Mouse (Mus musculus) midbrain, embryonic 13.5 days (tissue): ENCODE data around the gene Hist2h2ab. TPM values are rescaled to one million over a fixed set of nuclear protein-coding genes. Genes with fewer than 3 reads are reported as not detected.
"Not testable (repeated sequence)": the region's sequence is repeated elsewhere in the genome, so short reads cannot be mapped to it uniquely, and the experiment has no call there.

ENCODE experiments used
- ATAC-seq: fragments of 200-750 bp; cut with Nextera tagmentation; 2 replicates; pipeline ENCODE4 v1.8.0; 2017; ENCODE audit warnings: mild to moderate bottlenecking, moderate TSS enrichment, moderate library complexity
- H3K27ac ChIP-seq: fragments of 300-500 bp; sonication (generic); 2 replicates; pipeline ENCODE4 v1.5.1; 2015; ENCODE audit warnings: inconsistent platforms, mild to moderate bottlenecking, moderate library complexity
- H3K27me3 ChIP-seq: fragments of 300-500 bp; sonication (generic); 2 replicates; pipeline ENCODE4 v1.6.1; 2015; ENCODE audit warnings: mild to moderate bottlenecking, inconsistent platforms
- H3K36me3 ChIP-seq: fragments of 300-500 bp; sonication (generic); 2 replicates; pipeline ENCODE4 v1.6.1; 2015; ENCODE audit warnings: mild to moderate bottlenecking, inconsistent platforms
- H3K4me1 ChIP-seq: fragments of 300-500 bp; sonication (generic); replicated peaks from 2 replicates; pipeline ENCODE4 v1.6.1; 2015; ENCODE audit warnings: inconsistent platforms
- H3K4me2 ChIP-seq: fragments of 300-500 bp; sonication (generic); replicated peaks from 2 replicates; pipeline ENCODE4 v1.6.1; 2015; ENCODE audit warnings: moderate library complexity, mild to moderate bottlenecking, inconsistent platforms
- H3K4me3 ChIP-seq: fragments of 300-500 bp; sonication (generic); replicated peaks from 2 replicates; pipeline ENCODE4 v1.5.1; 2015; ENCODE audit warnings: mild to moderate bottlenecking, inconsistent platforms
- H3K9ac ChIP-seq: fragments of 300-500 bp; sonication (generic); replicated peaks from 2 replicates; pipeline ENCODE4 v1.6.1; 2015; ENCODE audit warnings: mild to moderate bottlenecking, inconsistent platforms
- H3K9me3 ChIP-seq: fragments of 300-500 bp; sonication (generic); 2 replicates; pipeline ENCODE4 v1.6.1; 2016; ENCODE audit warnings: mild to moderate bottlenecking, inconsistent platforms
- WGBS: fragments of 180-500 bp; shearing (Covaris S2); methylation state at CpG from one replicate; pipeline ENCODE4 v1.1.7; 2015; 5-methylcytosine and 5-hydroxymethylcytosine counted together
- microRNA-seq: library from miRNA; unstranded; fragments of <30 nt; microRNA quantifications from one replicate; pipeline ENCODE4, GENCODE M21; 2016
- polyA plus RNA-seq: library from polyadenylated mRNA; unstranded; fragments of >200 nt; fragmentation: Nextera tagmentation; extraction: Ambion mirVana; gene quantifications from 2 replicates; pipeline ENCODE4 v1.2.1, GENCODE M21; 2015

Hist2h2ab gene
- polyA plus RNA-seq, 1 experiment from 2014 or later = not detected

GRCm38 (mm10) chr3:96268051-96268775, 48.5 kb downstream of the Hist2h2ab start, which contains the start of gene Hist2h3b:
TSS of gene Hist2h3b (plus strand) at chr3:96268654.
- 24% methylated on average over 30 of the region's 30 CpGs for WGBS
- Histone ChIP-seq H3K27me3 (no peaks in the 10 kb centered on the region), H3K36me3 (no peaks in the 10 kb centered on the region), H3K4me3 (peak within 1 kb of the TSS; percentile 50), H3K4me1 (peaks cover 32% of the 10 kb centered on the region), H3K9ac (peak within 1 kb of the TSS; percentile 67), H3K4me2 (peak within 1 kb of the TSS; percentile 77), H3K9me3 (no peaks in the 10 kb centered on the region), H3K27ac (peak within 1 kb of the TSS; percentile 93)
- peak; percentile 57 for ATAC-seq

GRCm38 (mm10) chr3:96268776-96269378, 49.2 kb downstream of the Hist2h2ab start:
- peaks cover 28% of the 10 kb centered on the region for H3K4me1 ChIP-seq
- H3K36me3 ChIP-seq, H3K27me3 ChIP-seq, H3K9me3 ChIP-seq: not testable (repeated sequence)
- H3K9ac ChIP-seq = peak overlapping the region; percentile 67
- H3K4me2 ChIP-seq = peak overlapping the region; percentile 77
- peak overlapping the region; percentile 50 for H3K4me3 ChIP-seq
- peak; percentile 73 for ATAC-seq
- WGBS = 0% methylated on average over 13 of the region's 44 CpGs
- H3K27ac ChIP-seq = peak overlapping the region; percentile 93

Small RNA genes within 50 kb of the gene (microRNA-seq; reads per million reads assigned to microRNA genes)
- not detected for gene Gm44492
- gene Gm47311 = not detected
- gene Gm47313 = not detected

Other genes with a start within 250 kb of the Hist2h2ab start
- 61.2 and 77.0 TPM in 2 replicates for gene Plekho1, start 223.9 kb upstream of the Hist2h2ab start, polyA plus RNA-seq
- gene Vps45, start 161.4 kb upstream of the Hist2h2ab start, polyA plus RNA-seq = 63.7 and 67.4 TPM in 2 replicates
- 10.2 and 11.4 TPM in 2 replicates for gene Otud7b, start 115.3 kb upstream of the Hist2h2ab start, polyA plus RNA-seq
- gene Mtmr11, start 57.9 kb upstream of the Hist2h2ab start, polyA plus RNA-seq = 9.1 and 12.2 TPM in 2 replicates
- gene Sf3b4, start 47.5 kb upstream of the Hist2h2ab start, polyA plus RNA-seq = 152 and 154 TPM in 2 replicates
- gene Sv2a, start 38.7 kb upstream of the Hist2h2ab start, polyA plus RNA-seq = 68.3 and 72.0 TPM in 2 replicates
- 67.7 and 70.4 TPM in 2 replicates for gene Bola1, start 156 bp upstream of the Hist2h2ab start, polyA plus RNA-seq
- gene Hist2h2ac, start 1.0 kb downstream of the Hist2h2ab start, polyA plus RNA-seq = 4.4 and 5.4 TPM in 2 replicates
- gene Hist2h2be, start 1.3 kb downstream of the Hist2h2ab start, polyA plus RNA-seq = 5.9 and 6.5 TPM in 2 replicates
- gene Hist2h3c2, start 19.3 kb downstream of the Hist2h2ab start, polyA plus RNA-seq = 6.9 and 7.8 TPM in 2 replicates
- gene Hist2h2aa2, start 20.4 kb downstream of the Hist2h2ab start, polyA plus RNA-seq = 75.5 and 102 TPM in 2 replicates
- 23.2 and 42.5 TPM in 2 replicates for gene Hist2h2aa1, start 25.6 kb downstream of the Hist2h2ab start, polyA plus RNA-seq
- gene Hist2h3c1, start 26.8 kb downstream of the Hist2h2ab start, polyA plus RNA-seq = 0.34 TPM in 2 replicates
- gene Hist2h4, start 43.4 kb downstream of the Hist2h2ab start, polyA plus RNA-seq = 11.1 and 13.2 TPM in 2 replicates
- gene Hist2h3b, start 48.8 kb downstream of the Hist2h2ab start, polyA plus RNA-seq = 47.8 and 48.8 TPM in 2 replicates
- gene Hist2h2bb, start 49.9 kb downstream of the Hist2h2ab start, polyA plus RNA-seq = 9.1 TPM in 2 replicates
- 1.2 and 1.9 TPM in 2 replicates for gene Fcgr1, start 74.1 kb downstream of the Hist2h2ab start, polyA plus RNA-seq
- gene BC107364, start 232.4 kb downstream of the Hist2h2ab start, polyA plus RNA-seq = not detected in 2 replicates